10 mouse cellular contexts compared by ENCODE assay signal in genomic region chr1:38606741-38607140, GRCm38 (mm10). TPM values are rescaled to one million over a fixed set of nuclear protein-coding genes. Genes with fewer than 3 reads are reported as not detected.
DNase-seq lines count a peak whose midpoint lies in the region; ATAC-seq and TF ChIP-seq lines count a peak whose summit lies in the region.
"Had no signal": no experiment of that assay in that cellular context is flagged by ENCODE, and none has a peak within 500 bp of the region (broad histone marks: within the 10 kb centered on the region; RNA-seq: fewer than 3 reads in every experiment).

No protein-coding gene starts in this region.

- 12% methylated on average over 4 of the region's 4 CpGs for WGBS in embryonic facial prominence, embryonic 13.5 days
- 6% methylated on average over 4 of the region's 4 CpGs for WGBS in hindbrain, embryonic 13.5 days
- 4% methylated on average over 4 of the region's 4 CpGs for WGBS in midbrain, embryonic 13.5 days
- WGBS in thymus, adult 2 months, result 97% methylated on average over 4 of the region's 4 CpGs

- H3K9me3 ChIP-seq in embryonic facial prominence, embryonic 13.5 days, result no peaks in the 10 kb centered on the region
- no peaks in the 10 kb centered on the region for H3K9me3 ChIP-seq in hindbrain, embryonic 13.5 days
- H3K9me3 ChIP-seq in midbrain, embryonic 13.5 days, result no peaks in the 10 kb centered on the region
- H3K9me3 ChIP-seq: stomach, embryonic 15.5 days had no signal

- no peaks in the 10 kb centered on the region for H3K27me3 ChIP-seq in embryonic facial prominence, embryonic 13.5 days
- no peaks in the 10 kb centered on the region for H3K27me3 ChIP-seq in hindbrain, embryonic 13.5 days
- H3K27me3 ChIP-seq in midbrain, embryonic 13.5 days, result no peaks in the 10 kb centered on the region
- H3K27me3 ChIP-seq in thymus, adult 2 months (ENCODE audit: control insufficient read depth, insufficient read depth, low read length), result no peaks in the 10 kb centered on the region
- H3K27me3 ChIP-seq: stomach, embryonic 15.5 days had no signal

- no peak overlapping the region for H3K4me3 ChIP-seq in embryonic facial prominence, embryonic 13.5 days
- H3K4me3 ChIP-seq in hindbrain, embryonic 13.5 days, result no peak overlapping the region
- no peak overlapping the region for H3K4me3 ChIP-seq in midbrain, embryonic 13.5 days (replicated peaks)
- no peak overlapping the region for H3K4me3 ChIP-seq in thymus, adult 2 months (ENCODE audit: control insufficient read depth, insufficient read depth, low read length)
- H3K4me3 ChIP-seq: stomach, embryonic 15.5 days had no signal

- peak; percentile 10 for DNase-seq in R1 (ENCODE audit: low read depth, low spot score)
- DNase-seq in adrenal gland, adult 8-10 months, result no peak
- DNase-seq in Muller cell, postnatal 12 days (ENCODE audit: inconsistent ontology term), result no peak
- DNase-seq in thymus, adult 2 months, result no peak
- DNase-seq in kidney, adult 18-20 months, result no peak

- peaks cover 8% of the 10 kb centered on the region; the same call in 1 of the 2 replicates for H3K36me3 ChIP-seq in embryonic facial prominence, embryonic 13.5 days
- no peaks in the 10 kb centered on the region for H3K36me3 ChIP-seq in hindbrain, embryonic 13.5 days
- no peaks in the 10 kb centered on the region for H3K36me3 ChIP-seq in midbrain, embryonic 13.5 days
- no peaks in the 10 kb centered on the region for H3K36me3 ChIP-seq in thymus, adult 2 months (ENCODE audit: control insufficient read depth, insufficient read depth, low read length)
- H3K36me3 ChIP-seq: stomach, embryonic 15.5 days had no signal

- peaks cover 45% of the 10 kb centered on the region for H3K4me1 ChIP-seq in embryonic facial prominence, embryonic 13.5 days
- peaks cover 31% of the 10 kb centered on the region for H3K4me1 ChIP-seq in hindbrain, embryonic 13.5 days (replicated peaks)
- H3K4me1 ChIP-seq in midbrain, embryonic 13.5 days (replicated peaks), result peaks cover 26% of the 10 kb centered on the region
- H3K4me1 ChIP-seq in thymus, adult 2 months (replicated peaks; ENCODE audit: control insufficient read depth, insufficient read depth, low read length), result peaks cover 8% of the 10 kb centered on the region
- H3K4me1 ChIP-seq: stomach, embryonic 15.5 days had no signal

- no peak for TF ChIP-seq CTCF in thymus, adult 2 months (IDR thresholded peaks at IDR 0.05; ENCODE audit: borderline replicate concordance, control insufficient read depth, extremely low read depth, insufficient read depth, low read length, poor library complexity)

- peak overlapping the region; percentile 41; the same call in 1 of the 2 replicates for H3K9ac ChIP-seq in embryonic facial prominence, embryonic 13.5 days
- H3K9ac ChIP-seq in hindbrain, embryonic 13.5 days, result peak overlapping the region; percentile 51; the same call in 1 of the 2 replicates
- peak overlapping the region; percentile 37; the same call in 1 of the 2 replicates for H3K9ac ChIP-seq in midbrain, embryonic 13.5 days (replicated peaks)
- H3K9ac ChIP-seq: stomach, embryonic 15.5 days had no signal

- 0 out of 2 replicates have a peak, but pooled peaks have one; percentile 62 for ATAC-seq in embryonic facial prominence, embryonic 13.5 days (ENCODE audit: insufficient number of reproducible peaks, insufficient read depth, low FRiP score, low TSS enrichment, low read depth)
- peak; percentile 63; the same call in 1 of the 2 replicates for ATAC-seq in hindbrain, embryonic 13.5 days (ENCODE audit: low FRiP score)
- ATAC-seq in midbrain, embryonic 13.5 days, result peak; percentile 73

- H3K27ac ChIP-seq in embryonic facial prominence, embryonic 13.5 days, result peak overlapping the region; percentile 90
- peak overlapping the region; percentile 84 for H3K27ac ChIP-seq in hindbrain, embryonic 13.5 days
- peak overlapping the region; percentile 86 for H3K27ac ChIP-seq in midbrain, embryonic 13.5 days
- H3K27ac ChIP-seq in thymus, adult 2 months (ENCODE audit: control insufficient read depth, insufficient read depth, low read length), result no peak overlapping the region
- H3K27ac ChIP-seq: kidney, postnatal 0 days; stomach, embryonic 15.5 days had no signal

- peak overlapping the region; percentile 24 for H3K4me2 ChIP-seq in embryonic facial prominence, embryonic 13.5 days
- H3K4me2 ChIP-seq in hindbrain, embryonic 13.5 days, result no peak overlapping the region
- 0 out of 2 replicates have a peak overlapping the region, but pooled peaks have one; percentile 19 for H3K4me2 ChIP-seq in midbrain, embryonic 13.5 days (replicated peaks)
- H3K4me2 ChIP-seq: stomach, embryonic 15.5 days had no signal

- TF ChIP-seq POLR2A in thymus, adult 2 months (IDR thresholded peaks at IDR 0.05; ENCODE audit: control insufficient read depth, extremely low read depth, insufficient read depth, low read length, poor library complexity), result no peak

RNA-seq across cellular contexts. Expression of gene Aff3, which starts 58.0 kb away (rescaled TPM):
- 12.0 and 20.1 TPM in 2 replicates for polyA plus RNA-seq in embryonic facial prominence, embryonic 13.5 days (2015; fragmentation: Nextera tagmentation; extraction: Ambion mirVana)
- polyA plus RNA-seq in hindbrain, embryonic 13.5 days (2015; fragmentation: Nextera tagmentation; extraction: Ambion mirVana), result 15.1 and 19.0 TPM in 2 replicates
- polyA plus RNA-seq in midbrain, embryonic 13.5 days (2015; fragmentation: Nextera tagmentation; extraction: Ambion mirVana), result 10.7 and 12.7 TPM in 2 replicates
- 1 to 10 TPM; 3.0 to 5.3 (median 4.0) TPM for total RNA-seq in adrenal gland, adult 8-10 months (2022)
- polyA plus RNA-seq in thymus, adult 2 months (2012; rRNA removed), result 39.6 and 57.2 TPM in 2 replicates
